Mouse (Mus musculus) cerebellum, adult 9-11 months (tissue): ENCODE measurements around the gene Cnppd1.

Experiments
- DNase-seq: peaks from one replicate; pipeline ENCODE4 v3.0.0; 2022

The Cnppd1 gene

GRCm38 (mm10) chr1:75142301-75143261 lies at the start of gene Cnppd1, which contains the start of gene Retreg2:
Gene Cnppd1 (minus strand): TSS chr1:75142711.
Gene Retreg2 (plus strand): TSS chr1:75142778.
- DNase-seq = peak; percentile 96

GRCm38 (mm10) chr1:75191622-75192402 lies 49.3 kb upstream of the Cnppd1 start, which contains the start of the genes Ankzf1 and Atg9a:
Gene Ankzf1 (plus strand): TSS chr1:75192151.
Gene Atg9a (minus strand): TSS chr1:75192196.
- DNase-seq = peak; percentile 99

GRCm38 (mm10) chr1:75191258-75191621 lies 48.7 kb upstream of the Cnppd1 start:
- no peak for DNase-seq

GRCm38 (mm10) chr1:75190577-75190976 lies 48.1 kb upstream of the Cnppd1 start:
- no peak for DNase-seq

GRCm38 (mm10) chr1:75187914-75188483 lies 45.5 kb upstream of the Cnppd1 start:
- no peak for DNase-seq

GRCm38 (mm10) chr1:75187126-75187525 lies 44.6 kb upstream of the Cnppd1 start:
- no peak for DNase-seq

GRCm38 (mm10) chr1:75185495-75185894 lies 43.0 kb upstream of the Cnppd1 start:
- DNase-seq = peak; percentile 57

- no peak for DNase-seq
Measured at GRCm38 (mm10) chr1:75182160-75182559, 39.6 kb upstream of the Cnppd1 start.

- DNase-seq = peak; percentile 47
Measured at GRCm38 (mm10) chr1:75181377-75181870, 38.9 kb upstream of the Cnppd1 start.

GRCm38 (mm10) chr1:75180741-75181140 lies 38.2 kb upstream of the Cnppd1 start:
- DNase-seq = no peak

GRCm38 (mm10) chr1:75180105-75180590 lies 37.6 kb upstream of the Cnppd1 start, which contains the start of gene Abcb6:
Gene Abcb6 (minus strand): TSS chr1:75180392.
- DNase-seq = peak; percentile 90

- DNase-seq = peak; percentile 75
Measured at GRCm38 (mm10) chr1:75179334-75180104, 37.0 kb upstream of the Cnppd1 start.

GRCm38 (mm10) chr1:75168472-75169464 lies 26.3 kb upstream of the Cnppd1 start, which contains the start of gene Zfand2b:
Gene Zfand2b (plus strand): TSS chr1:75168646.
- peak; percentile 97 for DNase-seq

- no peak for DNase-seq
Measured at GRCm38 (mm10) chr1:75168093-75168471, 25.6 kb upstream of the Cnppd1 start.

- DNase-seq = no peak
Measured at GRCm38 (mm10) chr1:75160256-75160617, 17.7 kb upstream of the Cnppd1 start.

GRCm38 (mm10) chr1:75159540-75160255 lies 17.2 kb upstream of the Cnppd1 start:
- no peak for DNase-seq

- DNase-seq = no peak
Measured at GRCm38 (mm10) chr1:75158990-75159389, 16.5 kb upstream of the Cnppd1 start.

- no peak for DNase-seq
Measured at GRCm38 (mm10) chr1:75155837-75156236, 13.3 kb upstream of the Cnppd1 start.

- DNase-seq = no peak
Measured at GRCm38 (mm10) chr1:75148727-75149126, 6.2 kb upstream of the Cnppd1 start.
